Mouse (Mus musculus): ENCODE results near the gene Cracr2b. TPM values are rescaled to one million over a fixed set of nuclear protein-coding genes. Genes with fewer than 3 reads are reported as not detected.

Gene Cracr2b
- total and polyA plus RNA-seq, 3 experiments, result 15.4 to 35.0 (median 19.4) TPM

- no peak overlapping the region for H3K9ac ChIP-seq (ENCODE audit: low read depth, low read length)
- WGBS, result 84% methylated on average over 9 of the region's 9 CpGs
- no peak for TF ChIP-seq CTCF (IDR thresholded peaks at IDR 0.05)
- TF ChIP-seq EP300 (IDR thresholded peaks at IDR 0.05; ENCODE audit: insufficient read depth, low read depth, low read length), result no peak
- no peak for TF ChIP-seq POLR2A (IDR thresholded peaks at IDR 0.05; ENCODE audit: insufficient read depth, low read depth, low read length)
These were observed 24.9 kb upstream of the Cracr2b start for GRCm38 (mm10) chr7:141435856-141436522.

GRCm38 (mm10) chr7:141436523-141436892, 24.4 kb upstream of the Cracr2b start:
- 59% methylated on average over 2 of the region's 2 CpGs for WGBS
- H3K79me2 ChIP-seq (replicated peaks; ENCODE audit: control insufficient read depth, insufficient read depth, low read length), result no peaks in the 10 kb centered on the region
- intact Hi-C loops (cut with DNase I), result no loop called here
- no peaks in the 10 kb centered on the region for H3K36me3 ChIP-seq (ENCODE audit: control insufficient read depth, insufficient read depth, low read length)
- no peak for TF ChIP-seq POLR2A (IDR thresholded peaks at IDR 0.05; ENCODE audit: insufficient read depth, low read depth, low read length)
- TF ChIP-seq CTCF (IDR thresholded peaks at IDR 0.05), result no peak
- TF ChIP-seq EP300 (IDR thresholded peaks at IDR 0.05; ENCODE audit: insufficient read depth, low read depth, low read length), result no peak
- H3K27me3 ChIP-seq (ENCODE audit: control insufficient read depth, insufficient read depth, low read length), result no peaks in the 10 kb centered on the region
- no peak overlapping the region for H3K9ac ChIP-seq (ENCODE audit: low read depth, low read length)
- peak in 1 of 2 experiments; percentile 18 for DNase-seq
- peaks cover 12% of the 10 kb centered on the region for H3K4me1 ChIP-seq (ENCODE audit: control insufficient read depth, insufficient read depth, low read length)
- peak overlapping the region; percentile 47; the same call in 1 of the 2 replicates for H3K4me3 ChIP-seq
- H3K27ac ChIP-seq, result peak overlapping the region; percentile 92

More at GRCm38 (mm10) chr7:141435856-141436522, 24.9 kb upstream of the Cracr2b start:
- Histone ChIP-seq H3K27me3 (ENCODE audit: control insufficient read depth, insufficient read depth, low read length) (no peaks in the 10 kb centered on the region), H3K27ac (peak overlapping the region; percentile 96), H3K79me2 (replicated peaks; ENCODE audit: control insufficient read depth, insufficient read depth, low read length) (no peaks in the 10 kb centered on the region), H3K36me3 (ENCODE audit: control insufficient read depth, insufficient read depth, low read length) (no peaks in the 10 kb centered on the region), H3K4me1 (ENCODE audit: control insufficient read depth, insufficient read depth, low read length) (peaks cover 12% of the 10 kb centered on the region), H3K4me3 (no peak overlapping the region; the same call in 1 of the 2 replicates)
- peak in 1 of 2 experiments; percentile 31 for DNase-seq
- intact Hi-C loops (cut with DNase I), result no loop called here

- Histone ChIP-seq H3K9ac (ENCODE audit: low read depth, low read length) (peak within 1 kb of the TSS; percentile 95), H3K36me3 (ENCODE audit: control insufficient read depth, insufficient read depth, low read length) (no peaks in the 10 kb centered on the region), H3K79me2 (replicated peaks; ENCODE audit: control insufficient read depth, insufficient read depth, low read length) (no peaks in the 10 kb centered on the region), H3K4me3 (peak within 1 kb of the TSS; percentile 47), H3K27ac (peak within 1 kb of the TSS; percentile 92), H3K27me3 (ENCODE audit: control insufficient read depth, insufficient read depth, low read length) (no peaks in the 10 kb centered on the region), H3K4me1 (ENCODE audit: control insufficient read depth, insufficient read depth, low read length) (peaks cover 12% of the 10 kb centered on the region)
- intact Hi-C loops (cut with DNase I), result loop anchor here (1.0 kb wide), 1 partner anchor 28 kb away; no protein-coding TSS in a partner anchor
- TF ChIP-seq POLR2A (IDR thresholded peaks at IDR 0.05; ENCODE audit: insufficient read depth, low read depth, low read length) (peak; percentile 87), CTCF (IDR thresholded peaks at IDR 0.05) (peak; percentile 94), EP300 (IDR thresholded peaks at IDR 0.05; ENCODE audit: insufficient read depth, low read depth, low read length) (0 out of 2 replicates have a peak, but pooled peaks have one; percentile 43)
- 7% methylated on average over 53 of the region's 53 CpGs for WGBS
- DNase-seq, result peak; percentile 90 to 91
These were observed 23.4 kb upstream of the Cracr2b start, which contains the start of gene Slc25a22 for GRCm38 (mm10) chr7:141437178-141438120. Gene Slc25a22 (minus strand): TSS chr7:141437892.

- TF ChIP-seq CTCF (IDR thresholded peaks at IDR 0.05) (no peak), EP300 (IDR thresholded peaks at IDR 0.05; ENCODE audit: insufficient read depth, low read depth, low read length) (no peak), POLR2A (IDR thresholded peaks at IDR 0.05; ENCODE audit: insufficient read depth, low read depth, low read length) (no peak)
- WGBS, result 88% methylated on average over 12 of the region's 12 CpGs
- no peak overlapping the region for H3K27ac ChIP-seq
- H3K4me1 ChIP-seq (ENCODE audit: control insufficient read depth, insufficient read depth, low read length), result peaks cover 12% of the 10 kb centered on the region
- peak in 1 of 2 experiments; percentile 15 for DNase-seq
- H3K9ac ChIP-seq (ENCODE audit: low read depth, low read length), result no peak overlapping the region
- no peaks in the 10 kb centered on the region for H3K79me2 ChIP-seq (replicated peaks; ENCODE audit: control insufficient read depth, insufficient read depth, low read length)
- H3K27me3 ChIP-seq (ENCODE audit: control insufficient read depth, insufficient read depth, low read length), result no peaks in the 10 kb centered on the region
- no peaks in the 10 kb centered on the region for H3K36me3 ChIP-seq (ENCODE audit: control insufficient read depth, insufficient read depth, low read length)
- H3K4me3 ChIP-seq, result no peak overlapping the region
- intact Hi-C loops (cut with DNase I), result no loop called here
These were observed 22.5 kb upstream of the Cracr2b start for GRCm38 (mm10) chr7:141438201-141438968.

GRCm38 (mm10) chr7:141439140-141439679, 21.7 kb upstream of the Cracr2b start:
- Histone ChIP-seq H3K27me3 (ENCODE audit: control insufficient read depth, insufficient read depth, low read length) (no peaks in the 10 kb centered on the region), H3K4me1 (ENCODE audit: control insufficient read depth, insufficient read depth, low read length) (peaks cover 11% of the 10 kb centered on the region), H3K27ac (no peak overlapping the region), H3K79me2 (replicated peaks; ENCODE audit: control insufficient read depth, insufficient read depth, low read length) (no peaks in the 10 kb centered on the region), H3K36me3 (ENCODE audit: control insufficient read depth, insufficient read depth, low read length) (no peaks in the 10 kb centered on the region), H3K9ac (ENCODE audit: low read depth, low read length) (no peak overlapping the region), H3K4me3 (no peak overlapping the region)
- TF ChIP-seq EP300 (IDR thresholded peaks at IDR 0.05; ENCODE audit: insufficient read depth, low read depth, low read length) (no peak), CTCF (IDR thresholded peaks at IDR 0.05) (no peak), POLR2A (IDR thresholded peaks at IDR 0.05; ENCODE audit: insufficient read depth, low read depth, low read length) (no peak)
- intact Hi-C loops (cut with DNase I), result no loop called here
- 95% methylated on average over 10 of the region's 10 CpGs for WGBS
- DNase-seq, result no peak
